Mouse (Mus musculus): Measurements from ENCODE around the gene Sumf1. TPM values are rescaled to one million over a fixed set of nuclear protein-coding genes. Genes with fewer than 3 reads are reported as not detected.

Sumf1 gene
- total and polyA plus RNA-seq, 3 experiments = 11.0 to 23.1 (median 14.9) TPM

- H3K36me3 ChIP-seq (replicated peaks in 1 of 2; ENCODE audit: control insufficient read depth in 1 of 2, insufficient read depth in 1 of 2, low read length in 1 of 2) = no peaks in the 10 kb centered on the region
- no peak overlapping the region for H3K9ac ChIP-seq (ENCODE audit: insufficient read depth, low read depth)
- no peak overlapping the region for H3K27ac ChIP-seq (ENCODE audit: insufficient read depth, low read depth)
- peaks cover 0 to 10% of the 10 kb centered on the region in 2 experiments; a peak in 2 of 4 replicates for H3K4me1 ChIP-seq (ENCODE audit: control insufficient read depth in 1 of 2, insufficient read depth in 2 of 2)
- no peak for DNase-seq (ENCODE audit: extremely low read depth)
- in situ Hi-C loops (cut with MboI; ENCODE audit: low pct_ligation_motif_present, low pct_unique_long_range_greater_than_20kb, low sequenced_read_pairs) (no loop called here), dilution Hi-C loops (cut with MboI; ENCODE audit: extremely low pct_ligation_motif_present, extremely low pct_unique_long_range_greater_than_20kb, low sequenced_read_pairs) (no loop called here)
- H3K27me3 ChIP-seq (replicated peaks) = no peaks in the 10 kb centered on the region
- no peak overlapping the region for H3K4me3 ChIP-seq (replicated peaks in 1 of 3; ENCODE audit: low read depth in 2 of 3, low read length in 2 of 3, poor library complexity in 1 of 3)
- TF ChIP-seq HCFC1 (IDR thresholded peaks at IDR 0.05; ENCODE audit: low read depth, low read length) (no peak), ZC3H11A (IDR thresholded peaks at IDR 0.05; ENCODE audit: low read depth, low read length) (no peak), SMC3 (IDR thresholded peaks at IDR 0.05; ENCODE audit: low read depth, low read length) (no peak), EP300 (IDR thresholded peaks at IDR 0.05; ENCODE audit: low read length) (no peak), MAX (IDR thresholded peaks at IDR 0.05; ENCODE audit: low read length) (no peak), ELF1 (IDR thresholded peaks at IDR 0.05; ENCODE audit: low read depth, low read length) (no peak), TCF12 (IDR thresholded peaks at IDR 0.05; ENCODE audit: low read depth, low read length) (no peak), MXI1 (IDR thresholded peaks at IDR 0.05; ENCODE audit: low read depth, low read length) (no peak), ZNF384 (IDR thresholded peaks at IDR 0.05; ENCODE audit: low read depth, low read length) (no peak), NRF1 (IDR thresholded peaks at IDR 0.05; ENCODE audit: low read depth, low read length) (no peak), PAX5 (IDR thresholded peaks at IDR 0.05; ENCODE audit: low read length) (no peak), UBTF (IDR thresholded peaks at IDR 0.05; ENCODE audit: low read depth, low read length) (no peak), RAD21 (IDR thresholded peaks at IDR 0.05; ENCODE audit: low read depth, low read length) (no peak), MYC (IDR thresholded peaks at IDR 0.05; ENCODE audit: low read depth, low read length) (no peak), MAFK (IDR thresholded peaks at IDR 0.05; ENCODE audit: insufficient replicate concordance, low read length) (no peak), CHD1 (IDR thresholded peaks at IDR 0.05; ENCODE audit: low read depth, low read length) (no peak)
- no peak overlapping the region for H3K4me2 ChIP-seq (ENCODE audit: insufficient read depth, low read depth, poor library complexity, severe bottlenecking)
- H3K9me3 ChIP-seq (replicated peaks; ENCODE audit: low read length) = no peaks in the 10 kb centered on the region
- H3K79me2 ChIP-seq (replicated peaks; ENCODE audit: control insufficient read depth, extremely low read depth, insufficient read depth, poor library complexity, severe bottlenecking) = no peaks in the 10 kb centered on the region
Observed at GRCm38 (mm10) chr6:108204322-108204721, 18.9 kb upstream of the Sumf1 start.

GRCm38 (mm10) chr6:108198286-108198685 lies 12.9 kb upstream of the Sumf1 start:
- no peak for DNase-seq (ENCODE audit: extremely low read depth)
- no peak overlapping the region for H3K4me2 ChIP-seq (ENCODE audit: insufficient read depth, low read depth, poor library complexity, severe bottlenecking)
- peaks cover 2% of the 10 kb centered on the region for H3K9me3 ChIP-seq (replicated peaks; ENCODE audit: low read length)
- H3K27me3 ChIP-seq (replicated peaks) = no peaks in the 10 kb centered on the region
- no peak overlapping the region for H3K9ac ChIP-seq (ENCODE audit: insufficient read depth, low read depth)
- no peaks in the 10 kb centered on the region for H3K36me3 ChIP-seq (replicated peaks in 1 of 2; ENCODE audit: control insufficient read depth in 1 of 2, insufficient read depth in 1 of 2, low read length in 1 of 2)
- no peak overlapping the region for H3K27ac ChIP-seq (ENCODE audit: insufficient read depth, low read depth)
- H3K4me1 ChIP-seq (ENCODE audit: control insufficient read depth in 1 of 2, insufficient read depth in 2 of 2) = peaks cover 9 to 24% of the 10 kb centered on the region in 2 experiments
- no peak overlapping the region for H3K4me3 ChIP-seq (replicated peaks in 1 of 3; ENCODE audit: low read depth in 2 of 3, low read length in 2 of 3, poor library complexity in 1 of 3)
- no peaks in the 10 kb centered on the region for H3K79me2 ChIP-seq (replicated peaks; ENCODE audit: control insufficient read depth, extremely low read depth, insufficient read depth, poor library complexity, severe bottlenecking)
- dilution Hi-C loops (cut with MboI; ENCODE audit: extremely low pct_ligation_motif_present, extremely low pct_unique_long_range_greater_than_20kb, low sequenced_read_pairs) = no loop called here
- TF ChIP-seq PAX5 (IDR thresholded peaks at IDR 0.05; ENCODE audit: low read length) (no peak), MAFK (IDR thresholded peaks at IDR 0.05; ENCODE audit: insufficient replicate concordance, low read length) (no peak), CHD2 (IDR thresholded peaks at IDR 0.05; ENCODE audit: low read length) (no peak), KAT2A (IDR thresholded peaks at IDR 0.05; ENCODE audit: insufficient replicate concordance, low read length) (no peak), E2F4 (IDR thresholded peaks at IDR 0.05; ENCODE audit: insufficient replicate concordance, low read depth, low read length) (no peak), TCF12 (IDR thresholded peaks at IDR 0.05; ENCODE audit: low read depth, low read length) (no peak), ZKSCAN1 (IDR thresholded peaks at IDR 0.05; ENCODE audit: borderline replicate concordance, low read depth, low read length) (no peak), MAX (IDR thresholded peaks at IDR 0.05; ENCODE audit: low read length) (no peak), JUN (IDR thresholded peaks at IDR 0.05; ENCODE audit: insufficient read depth, low read depth, low read length) (no peak), JUND (conservative IDR thresholded peaks at IDR 0.05; ENCODE audit: low read depth, low read length) (no peak), ZMIZ1 (IDR thresholded peaks at IDR 0.05; ENCODE audit: low read depth, low read length) (no peak), TBP (conservative IDR thresholded peaks at IDR 0.05; ENCODE audit: low read depth, low read length) (no peak), ETS1 (conservative IDR thresholded peaks at IDR 0.05; ENCODE audit: low read depth, low read length) (no peak), ZNF384 (IDR thresholded peaks at IDR 0.05; ENCODE audit: low read depth, low read length) (no peak), GABPA (IDR thresholded peaks at IDR 0.05; ENCODE audit: insufficient replicate concordance, low read depth, low read length) (no peak), CTCF (conservative IDR thresholded peaks at IDR 0.05 in 1 of 2, IDR thresholded peaks at IDR 0.05 in 1 of 2; ENCODE audit: low read depth in 2 of 2, low read length in 2 of 2) (no peak), USF2 (conservative IDR thresholded peaks at IDR 0.05; ENCODE audit: low read depth, low read length) (no peak), MYC (IDR thresholded peaks at IDR 0.05; ENCODE audit: low read depth, low read length) (no peak), HCFC1 (IDR thresholded peaks at IDR 0.05; ENCODE audit: low read depth, low read length) (no peak), SIN3A (IDR thresholded peaks at IDR 0.05; ENCODE audit: low read length) (no peak)
- in situ Hi-C loops (cut with MboI; ENCODE audit: low pct_ligation_motif_present, low pct_unique_long_range_greater_than_20kb, low sequenced_read_pairs) = no loop called here

All from CH12.LX (cell line).